Mouse (Mus musculus) neural tube, embryonic 13.5 days (tissue): ENCODE results near the gene Cfap100. TPM values are rescaled to one million over a fixed set of nuclear protein-coding genes. Genes with fewer than 3 reads are reported as not detected.

Experiments used
- ATAC-seq: fragments of 200-750 bp; cut with Nextera tagmentation; 2 replicates; pipeline ENCODE4 v1.8.0; 2017; ENCODE audit warnings: low read depth, mild to moderate bottlenecking, moderate TSS enrichment, moderate library complexity
- H3K27ac ChIP-seq: fragments of 300-500 bp; sonication (generic); replicated peaks from 2 replicates; pipeline ENCODE4 v1.5.1; 2015; ENCODE audit warnings: moderate library complexity, mild to moderate bottlenecking, inconsistent platforms
- H3K27me3 ChIP-seq: fragments of 300-500 bp; sonication (generic); 2 replicates; pipeline ENCODE4 v1.6.1; 2015; ENCODE audit warnings: mild to moderate bottlenecking, inconsistent platforms
- H3K36me3 ChIP-seq: fragments of 300-500 bp; sonication (generic); 2 replicates; pipeline ENCODE4 v1.6.1; 2015; ENCODE audit warnings: mild to moderate bottlenecking, inconsistent platforms
- H3K4me1 ChIP-seq: fragments of 300-500 bp; sonication (generic); replicated peaks from 2 replicates; pipeline ENCODE4 v1.6.1; 2015; ENCODE audit warnings: inconsistent platforms
- H3K4me2 ChIP-seq: fragments of 300-500 bp; sonication (generic); 2 replicates; pipeline ENCODE4 v1.6.1; 2015; ENCODE audit warnings: inconsistent platforms, mild to moderate bottlenecking, moderate library complexity
- H3K4me3 ChIP-seq: fragments of 300-500 bp; sonication (generic); 2 replicates; pipeline ENCODE4 v1.5.1; 2015; ENCODE audit warnings: mild to moderate bottlenecking, inconsistent platforms
- H3K9ac ChIP-seq: fragments of 300-500 bp; sonication (generic); 2 replicates; pipeline ENCODE4 v1.6.1; 2015; ENCODE audit warnings: moderate library complexity, mild to moderate bottlenecking, inconsistent platforms
- H3K9me3 ChIP-seq: fragments of 300-500 bp; sonication (generic); 2 replicates; pipeline ENCODE4 v1.6.1; 2016; ENCODE audit warnings: inconsistent platforms
- WGBS: fragments of 180-500 bp; shearing (Covaris S2); methylation state at CpG from one replicate; pipeline ENCODE4 v1.1.7; 2015; 5-methylcytosine and 5-hydroxymethylcytosine counted together
- polyA plus RNA-seq: library from polyadenylated mRNA; unstranded; fragments of >200 nt; fragmentation: Nextera tagmentation; extraction: Ambion mirVana; gene quantifications from 2 replicates; pipeline ENCODE4 v1.2.1, GENCODE M21; 2015

The Cfap100 gene
- polyA plus RNA-seq, 1 experiment from 2014 or later = 6.6 TPM

DNA sequence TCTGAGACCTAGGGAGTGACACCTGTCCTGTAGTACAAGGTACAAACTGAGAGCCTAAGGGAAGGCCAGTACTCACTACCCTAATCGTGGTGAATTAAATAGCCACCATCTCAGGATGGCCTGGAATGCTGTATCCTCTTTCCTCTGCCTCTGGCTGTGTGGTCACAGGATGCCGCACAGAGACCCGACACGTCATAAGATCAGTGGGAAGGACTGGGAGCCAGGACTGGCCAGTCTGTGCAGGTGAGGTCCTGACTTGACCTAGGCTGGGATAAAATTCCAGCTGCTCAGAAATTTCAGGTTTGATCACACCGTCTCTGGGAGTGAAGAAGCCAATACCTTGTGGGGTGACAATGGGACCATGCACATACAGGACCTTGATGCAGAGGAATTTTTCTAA is 22.9 kb upstream of the Cfap100 start:
- Histone ChIP-seq H3K9ac (no peak overlapping the region), H3K4me3 (no peak overlapping the region), H3K27ac (no peak overlapping the region), H3K9me3 (no peaks in the 10 kb centered on the region), H3K4me2 (no peak overlapping the region), H3K4me1 (peaks cover 9% of the 10 kb centered on the region), H3K27me3 (no peaks in the 10 kb centered on the region), H3K36me3 (no peaks in the 10 kb centered on the region)
- WGBS = 90% methylated on average over 5 of the region's 5 CpGs
- no peak for ATAC-seq

GRCm38 (mm10) chr6:90450697-90451096 is 22.1 kb upstream of the Cfap100 start:
- no peak for ATAC-seq
- H3K9me3 ChIP-seq = no peaks in the 10 kb centered on the region
- no peak overlapping the region for H3K4me3 ChIP-seq
- no peaks in the 10 kb centered on the region for H3K27me3 ChIP-seq
- 78% methylated on average over 5 of the region's 5 CpGs for WGBS
- H3K36me3 ChIP-seq = no peaks in the 10 kb centered on the region
- no peak overlapping the region for H3K27ac ChIP-seq
- peaks cover 11% of the 10 kb centered on the region for H3K4me1 ChIP-seq
- H3K9ac ChIP-seq = no peak overlapping the region
- no peak overlapping the region for H3K4me2 ChIP-seq

DNA sequence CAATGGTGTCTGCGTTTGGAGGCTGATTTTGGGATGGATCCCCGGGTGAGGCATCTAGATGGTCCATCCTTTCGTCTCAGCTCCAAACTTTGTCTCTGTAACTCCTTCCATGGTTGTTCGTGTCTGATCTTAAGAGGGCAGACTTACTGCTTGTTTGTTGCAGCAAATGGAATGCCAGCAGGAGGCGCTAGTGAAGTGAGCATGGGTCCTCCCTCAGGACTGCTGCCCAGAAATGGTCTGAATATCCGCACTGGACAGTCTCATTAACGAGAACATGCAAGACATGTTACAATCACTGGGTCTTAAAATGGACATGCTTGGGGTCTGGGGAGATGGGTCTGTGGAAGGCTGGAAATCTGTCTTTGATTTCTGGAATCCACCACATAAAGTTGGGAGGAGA is 21.6 kb upstream of the Cfap100 start:
- Histone ChIP-seq H3K27ac (no peak overlapping the region), H3K4me3 (no peak overlapping the region), H3K9me3 (no peaks in the 10 kb centered on the region), H3K9ac (no peak overlapping the region), H3K4me2 (no peak overlapping the region), H3K36me3 (no peaks in the 10 kb centered on the region), H3K4me1 (peaks cover 11% of the 10 kb centered on the region), H3K27me3 (no peaks in the 10 kb centered on the region)
- no peak for ATAC-seq
- WGBS = 36% methylated on average over 7 of the region's 7 CpGs

DNA sequence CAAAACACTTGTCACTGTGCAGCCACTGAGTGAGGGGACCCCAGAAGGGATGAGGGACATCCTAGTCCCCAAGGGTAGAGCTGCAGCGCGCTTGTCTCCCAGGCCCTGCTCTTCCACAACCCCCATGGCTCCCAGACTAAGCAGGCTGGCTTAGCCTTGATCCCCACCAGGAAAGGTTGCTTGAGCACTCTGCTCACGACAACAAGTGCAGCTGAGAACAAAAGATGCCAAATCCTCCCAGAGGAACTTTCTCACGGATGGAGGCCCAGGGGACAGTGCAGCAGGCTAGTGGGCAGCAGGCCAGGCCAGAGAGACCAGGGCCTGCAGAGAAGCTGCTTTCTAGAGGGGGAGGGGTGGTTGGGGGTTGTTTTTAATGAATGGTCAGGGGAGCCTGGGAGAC is 18.3 kb upstream of the Cfap100 start:
- Histone ChIP-seq H3K4me1 (peaks cover 11% of the 10 kb centered on the region), H3K9me3 (no peaks in the 10 kb centered on the region), H3K4me2 (no peak overlapping the region), H3K27ac (peak overlapping the region; percentile 62), H3K4me3 (no peak overlapping the region), H3K36me3 (no peaks in the 10 kb centered on the region), H3K9ac (no peak overlapping the region), H3K27me3 (no peaks in the 10 kb centered on the region)
- ATAC-seq = peak; percentile 88
- 32% methylated on average over 4 of the region's 4 CpGs for WGBS

DNA sequence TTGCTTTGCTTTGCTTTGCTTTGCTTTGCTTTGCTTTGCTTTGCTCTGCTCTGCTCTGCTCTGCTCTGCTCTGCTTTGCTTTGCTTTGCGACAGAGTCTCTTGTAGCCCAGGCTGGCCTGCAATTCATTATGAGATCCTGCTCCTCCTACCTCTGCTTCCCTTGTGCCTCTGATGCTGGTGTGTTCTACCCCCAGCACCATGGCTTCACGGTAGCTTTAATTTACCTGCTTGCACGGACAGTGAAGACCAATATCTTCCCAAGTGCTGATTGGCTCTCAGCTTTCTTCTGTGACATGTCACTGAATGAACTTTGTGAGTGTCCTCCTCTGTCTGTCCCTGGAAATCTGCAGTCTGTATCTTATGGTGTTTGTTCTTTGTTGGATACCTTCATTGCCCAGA is 8.4 kb upstream of the Cfap100 start:
- Histone ChIP-seq H3K27ac (no peak overlapping the region), H3K4me1 (no peaks in the 10 kb centered on the region), H3K4me2 (no peak overlapping the region), H3K9me3 (no peaks in the 10 kb centered on the region), H3K9ac (no peak overlapping the region), H3K27me3 (0 out of 2 replicates have a peak, but pooled peaks cover 5% of the 10 kb centered on the region), H3K4me3 (no peak overlapping the region), H3K36me3 (no peaks in the 10 kb centered on the region)
- WGBS = 94% methylated on average over 3 of the region's 3 CpGs
- no peak for ATAC-seq

DNA sequence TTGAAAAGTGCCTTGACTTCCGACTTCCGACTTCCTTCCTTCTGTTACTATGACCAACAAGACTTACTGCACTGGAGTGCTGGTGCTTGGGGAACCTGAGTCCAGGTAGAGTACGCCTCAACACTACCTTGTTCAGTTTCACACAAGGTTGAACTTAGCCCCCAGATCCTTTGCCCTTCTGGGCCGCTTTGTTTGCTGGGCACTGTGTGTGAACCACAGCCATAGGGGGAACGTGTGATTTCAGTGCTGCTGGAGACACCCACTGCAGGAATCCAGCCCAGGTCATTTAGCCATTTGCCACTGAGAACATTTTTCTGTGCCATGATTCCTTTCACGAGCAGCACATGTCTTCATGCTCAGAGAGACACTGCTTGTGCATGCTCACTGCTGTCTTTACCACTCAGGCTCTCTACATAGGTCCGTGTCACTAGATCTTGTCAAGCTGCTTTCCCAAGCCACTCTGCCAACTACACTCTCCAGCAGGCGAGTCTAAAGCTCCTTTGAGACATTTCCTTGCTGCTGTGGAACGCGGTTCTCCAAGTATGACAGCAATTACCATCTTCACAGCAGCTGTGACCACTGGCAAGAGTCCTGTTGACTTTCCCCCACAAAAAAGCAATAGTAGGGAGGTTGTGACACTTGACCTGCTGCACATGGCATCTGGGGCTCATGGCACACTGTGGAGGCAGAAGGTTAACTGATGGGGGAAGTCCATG is 7.8 kb upstream of the Cfap100 start:
- no peak for ATAC-seq
- H3K4me3 ChIP-seq = no peak overlapping the region
- no peaks in the 10 kb centered on the region for H3K36me3 ChIP-seq
- WGBS = 81% methylated on average over 10 of the region's 10 CpGs
- no peaks in the 10 kb centered on the region for H3K9me3 ChIP-seq
- H3K27me3 ChIP-seq = 0 out of 2 replicates have a peak, but pooled peaks cover 5% of the 10 kb centered on the region
- no peak overlapping the region for H3K4me2 ChIP-seq
- H3K9ac ChIP-seq = no peak overlapping the region
- no peak overlapping the region for H3K27ac ChIP-seq
- no peaks in the 10 kb centered on the region for H3K4me1 ChIP-seq

DNA sequence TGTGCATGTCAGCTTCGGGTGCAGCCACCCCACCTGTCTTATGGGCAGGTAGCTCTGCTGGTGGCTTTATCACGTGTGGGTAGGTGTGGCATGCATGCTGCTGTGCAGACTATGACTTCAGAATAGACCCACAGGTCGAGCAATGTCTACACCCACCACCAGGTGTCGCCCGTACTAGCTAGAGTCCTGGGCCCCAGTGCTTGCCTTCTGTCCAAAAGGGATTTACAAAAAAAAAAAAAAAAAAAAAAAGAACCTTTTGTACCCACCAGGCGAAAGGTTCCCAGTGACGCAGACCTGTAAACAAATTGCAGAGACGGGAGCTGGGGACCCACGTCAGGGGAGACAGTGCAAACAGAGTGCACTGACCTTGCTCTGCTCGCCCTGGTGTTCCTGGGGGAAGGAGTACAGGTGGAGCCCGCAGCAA is 6.6 kb upstream of the Cfap100 start:
- Histone ChIP-seq H3K36me3 (no peaks in the 10 kb centered on the region), H3K27me3 (0 out of 2 replicates have a peak, but pooled peaks cover 5% of the 10 kb centered on the region), H3K9me3 (no peaks in the 10 kb centered on the region), H3K27ac (no peak overlapping the region), H3K9ac (no peak overlapping the region), H3K4me3 (no peak overlapping the region), H3K4me2 (no peak overlapping the region), H3K4me1 (0 out of 2 replicates have a peak, but pooled peaks cover under 1% of the 10 kb centered on the region)
- ATAC-seq = peak; percentile 49
- WGBS = 20% methylated on average over 11 of the region's 11 CpGs

DNA sequence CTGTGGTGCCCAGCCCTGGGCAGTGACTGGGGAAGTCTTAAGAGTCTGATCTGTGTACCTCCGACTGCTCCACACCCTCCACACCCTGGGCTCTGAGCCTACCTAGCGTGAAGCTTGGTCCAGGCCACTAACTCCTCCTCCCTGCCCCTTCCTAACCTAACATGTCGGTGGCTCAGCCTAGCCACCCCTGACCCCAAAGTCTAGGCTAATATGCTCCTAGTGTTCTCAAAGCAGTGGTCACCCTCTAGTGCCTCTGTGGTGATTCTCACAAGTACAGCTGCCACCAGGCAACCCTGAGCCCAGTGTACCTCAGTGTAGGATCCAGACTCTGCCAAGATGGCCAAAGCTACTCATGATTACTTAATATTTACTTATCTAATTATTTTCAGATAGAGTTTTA is 6.1 kb upstream of the Cfap100 start:
- H3K27me3 ChIP-seq = 0 out of 2 replicates have a peak, but pooled peaks cover 5% of the 10 kb centered on the region
- H3K4me3 ChIP-seq = no peak overlapping the region
- no peak overlapping the region for H3K27ac ChIP-seq
- no peak overlapping the region for H3K4me2 ChIP-seq
- WGBS = 71% methylated on average over 3 of the region's 3 CpGs
- H3K9me3 ChIP-seq = no peaks in the 10 kb centered on the region
- no peaks in the 10 kb centered on the region for H3K36me3 ChIP-seq
- ATAC-seq = peak; percentile 29; the same call in 1 of the 2 replicates
- no peak overlapping the region; the same call in 1 of the 2 replicates for H3K9ac ChIP-seq
- 0 out of 2 replicates have a peak, but pooled peaks cover 5% of the 10 kb centered on the region for H3K4me1 ChIP-seq

DNA sequence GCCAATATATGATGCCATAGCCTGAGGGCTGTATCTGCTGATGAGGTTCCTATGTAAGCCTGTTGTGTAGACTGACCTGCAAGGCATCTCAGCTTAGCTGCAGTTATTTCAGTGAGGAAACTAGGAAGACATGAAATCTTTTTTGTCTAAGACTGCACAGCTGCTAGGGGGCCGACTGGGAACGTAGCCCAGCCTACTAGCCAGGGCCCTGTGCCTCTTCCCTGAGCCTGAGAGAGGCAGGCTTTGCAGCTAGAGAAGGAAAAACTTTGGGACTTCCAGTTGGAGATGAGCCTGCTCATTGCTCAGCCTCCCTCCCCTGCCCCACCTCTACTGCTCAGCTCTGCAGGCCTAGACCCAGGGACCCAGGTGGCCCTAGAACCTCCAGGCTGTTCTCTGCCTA is 2.9 kb upstream of the Cfap100 start:
- Histone ChIP-seq H3K9ac (no peak overlapping the region), H3K4me1 (peaks cover 21% of the 10 kb centered on the region), H3K4me3 (no peak overlapping the region), H3K36me3 (no peaks in the 10 kb centered on the region), H3K4me2 (no peak overlapping the region), H3K27ac (no peak overlapping the region), H3K9me3 (no peaks in the 10 kb centered on the region), H3K27me3 (peaks cover 20% of the 10 kb centered on the region)
- WGBS = 61% methylated on average over 2 of the region's 2 CpGs
- no peak for ATAC-seq

GRCm38 (mm10) chr6:90429911-90430310 is 1.3 kb upstream of the Cfap100 start:
- Histone ChIP-seq H3K4me1 (peaks cover 21% of the 10 kb centered on the region), H3K36me3 (no peaks in the 10 kb centered on the region), H3K4me2 (no peak overlapping the region), H3K27me3 (peaks cover 20% of the 10 kb centered on the region), H3K9me3 (no peaks in the 10 kb centered on the region), H3K4me3 (no peak overlapping the region), H3K27ac (no peak overlapping the region), H3K9ac (no peak overlapping the region)
- no peak for ATAC-seq
- WGBS = 67% methylated on average over 14 of the region's 14 CpGs

GRCm38 (mm10) chr6:90426003-90426402 is 2.6 kb downstream of the Cfap100 start:
- Histone ChIP-seq H3K4me3 (no peak overlapping the region), H3K4me1 (peaks cover 30% of the 10 kb centered on the region), H3K9me3 (no peaks in the 10 kb centered on the region), H3K9ac (no peak overlapping the region), H3K4me2 (no peak overlapping the region), H3K36me3 (no peaks in the 10 kb centered on the region), H3K27me3 (peaks cover 15% of the 10 kb centered on the region), H3K27ac (no peak overlapping the region)
- WGBS = 81% methylated on average over 4 of the region's 4 CpGs
- ATAC-seq = no peak

- Histone ChIP-seq H3K9me3 (no peaks in the 10 kb centered on the region), H3K4me1 (peaks cover 30% of the 10 kb centered on the region), H3K36me3 (no peaks in the 10 kb centered on the region), H3K4me3 (no peak overlapping the region), H3K27me3 (peaks cover 15% of the 10 kb centered on the region), H3K4me2 (no peak overlapping the region), H3K9ac (no peak overlapping the region), H3K27ac (no peak overlapping the region)
- no peak for ATAC-seq
- 80% methylated on average over 3 of the region's 3 CpGs for WGBS
These were observed 3.2 kb downstream of the Cfap100 start for GRCm38 (mm10) chr6:90425361-90425760.

- Histone ChIP-seq H3K36me3 (no peaks in the 10 kb centered on the region), H3K27ac (peak overlapping the region; percentile 66), H3K4me1 (peaks cover 11% of the 10 kb centered on the region), H3K4me3 (peak overlapping the region; percentile 16), H3K4me2 (peak overlapping the region; percentile 45), H3K27me3 (peaks cover 10% of the 10 kb centered on the region), H3K9ac (no peak overlapping the region), H3K9me3 (no peaks in the 10 kb centered on the region)
- peak; percentile 89 for ATAC-seq
- 5% methylated on average over 14 of the region's 14 CpGs for WGBS
These were observed 6.0 kb downstream of the Cfap100 start for GRCm38 (mm10) chr6:90422565-90422964.
